Mouse (Mus musculus): Measurements from ENCODE around the gene Itga11.

- TF ChIP-seq CTCF (IDR thresholded peaks at IDR 0.05; ENCODE audit: extremely low read depth, insufficient read length, insufficient replicate concordance, low read depth, low read length) (no peak), POLR2A (IDR thresholded peaks at IDR 0.05; ENCODE audit: low read depth, low read length) (no peak)
These were observed 144.2 kb downstream of the Itga11 start for GRCm38 (mm10) chr9:62821811-62822210.

Data from small intestine, adult 2 months (tissue).